ENCODE assay signal across 7 mouse cellular contexts in genomic region chr19:22915868-22916642, GRCm38 (mm10).
DNase-seq lines count a peak whose midpoint lies in the region; ATAC-seq and TF ChIP-seq lines count a peak whose summit lies in the region.

No protein-coding gene starts in this region.

- H3K27ac ChIP-seq in embryonic facial prominence, embryonic 11.5 days (replicated peaks; ENCODE audit: low read depth, low read length) = no peak overlapping the region
- peak overlapping the region; percentile 86 for H3K27ac ChIP-seq in heart, adult 2 months
- peak overlapping the region; percentile 62 for H3K27ac ChIP-seq in kidney, adult 2 months (ENCODE audit: insufficient read depth, low read depth, low read length)
- no peak overlapping the region for H3K27ac ChIP-seq in limb, embryonic 11.5 days (replicated peaks; ENCODE audit: low read depth, low read length)
- peak overlapping the region; percentile 5; the same call in 1 of the 2 replicates for H3K27ac ChIP-seq in midbrain, embryonic 14.5 days (replicated peaks; ENCODE audit: low read depth, low read length)

- no peak for ATAC-seq in embryonic facial prominence, embryonic 11.5 days (replicated peaks; ENCODE audit: insufficient number of reproducible peaks, low FRiP score, low TSS enrichment, low read depth)
- ATAC-seq in limb, embryonic 11.5 days (ENCODE audit: insufficient number of reproducible peaks, low FRiP score, low TSS enrichment, low read depth) = peak; percentile 62
- ATAC-seq in midbrain, embryonic 14.5 days (ENCODE audit: low FRiP score, low TSS enrichment) = peak; percentile 72

- no peaks in the 10 kb centered on the region for H3K79me2 ChIP-seq in heart, adult 2 months (replicated peaks; ENCODE audit: control insufficient read depth, insufficient read depth, low read length)

- H3K9ac ChIP-seq in embryonic facial prominence, embryonic 11.5 days (replicated peaks; ENCODE audit: low read length) = no peak overlapping the region
- H3K9ac ChIP-seq in heart, adult 2 months (ENCODE audit: low read depth, low read length) = peak overlapping the region; percentile 10
- H3K9ac ChIP-seq in limb, embryonic 11.5 days (ENCODE audit: low read length) = no peak overlapping the region
- H3K9ac ChIP-seq in midbrain, embryonic 14.5 days (replicated peaks; ENCODE audit: low read length) = peak overlapping the region; percentile 36; the same call in 1 of the 2 replicates

- H3K4me2 ChIP-seq in embryonic facial prominence, embryonic 11.5 days (ENCODE audit: low read depth, low read length) = peak overlapping the region; percentile 26; the same call in 1 of the 2 replicates
- H3K4me2 ChIP-seq in limb, embryonic 11.5 days (ENCODE audit: low read depth, severe bottlenecking) = peak overlapping the region; percentile 37
- peak overlapping the region; percentile 53 for H3K4me2 ChIP-seq in midbrain, embryonic 14.5 days (ENCODE audit: low read length)

- 26% methylated on average over 16 of the region's 16 CpGs for WGBS in embryonic facial prominence, embryonic 11.5 days
- 5% methylated on average over 16 of the region's 16 CpGs for WGBS in heart, adult 2 months
- 14% methylated on average over 16 of the region's 16 CpGs for WGBS in kidney, adult 2 months
- WGBS in limb, embryonic 11.5 days = 24% methylated on average over 16 of the region's 16 CpGs
- 21% methylated on average over 16 of the region's 16 CpGs for WGBS in midbrain, embryonic 14.5 days

- peak; percentile 97 for TF ChIP-seq CTCF in heart, adult 2 months (IDR thresholded peaks at IDR 0.05)
- peak; percentile 90 for TF ChIP-seq CTCF in kidney, adult 2 months (conservative IDR thresholded peaks at IDR 0.05; ENCODE audit: insufficient read depth, insufficient read length, low read depth, low read length)

- no peaks in the 10 kb centered on the region for H3K36me3 ChIP-seq in embryonic facial prominence, embryonic 11.5 days (replicated peaks; ENCODE audit: control insufficient read depth, insufficient read depth, low read depth, low read length)
- H3K36me3 ChIP-seq in heart, adult 2 months (ENCODE audit: control insufficient read depth, insufficient read depth, low read length) = no peaks in the 10 kb centered on the region
- H3K36me3 ChIP-seq in kidney, adult 2 months (ENCODE audit: control insufficient read depth, insufficient read depth, low read length) = no peaks in the 10 kb centered on the region
- H3K36me3 ChIP-seq in limb, embryonic 11.5 days (ENCODE audit: control insufficient read depth, insufficient read depth, low read length) = no peaks in the 10 kb centered on the region
- no peaks in the 10 kb centered on the region for H3K36me3 ChIP-seq in midbrain, embryonic 14.5 days (ENCODE audit: control insufficient read depth, insufficient read depth, low read length)

- peak; percentile 90 for DNase-seq in adrenal gland, postnatal 14 days
- DNase-seq in embryonic facial prominence, embryonic 11.5 days (ENCODE audit: low spot score) = peak; percentile 91
- DNase-seq in heart, adult 2 months = peak; percentile 84
- DNase-seq in kidney, adult 2 months = peak; percentile 93
- DNase-seq in limb, embryonic 11.5 days (ENCODE audit: low spot score) = peak; percentile 86
- DNase-seq in midbrain, embryonic 14.5 days = peak; percentile 94
- DNase-seq in spleen, adult 18-20 months = peak; percentile 10 to 55

- H3K27me3 ChIP-seq in embryonic facial prominence, embryonic 11.5 days (ENCODE audit: control insufficient read depth, insufficient read depth, low read length) = no peaks in the 10 kb centered on the region
- no peaks in the 10 kb centered on the region for H3K27me3 ChIP-seq in heart, adult 2 months (ENCODE audit: control insufficient read depth, insufficient read depth, low read length)
- no peaks in the 10 kb centered on the region for H3K27me3 ChIP-seq in kidney, adult 2 months (replicated peaks; ENCODE audit: control insufficient read depth, insufficient read depth, low read length)
- no peaks in the 10 kb centered on the region for H3K27me3 ChIP-seq in limb, embryonic 11.5 days (ENCODE audit: control insufficient read depth, insufficient read depth, low read length)
- no peaks in the 10 kb centered on the region for H3K27me3 ChIP-seq in midbrain, embryonic 14.5 days (ENCODE audit: control insufficient read depth, insufficient read depth, low read length)

- H3K4me3 ChIP-seq in embryonic facial prominence, embryonic 11.5 days (ENCODE audit: low read depth, low read length) = no peak overlapping the region
- H3K4me3 ChIP-seq in heart, adult 2 months = peak overlapping the region; percentile 47
- peak overlapping the region; percentile 23; the same call in 1 of the 2 replicates for H3K4me3 ChIP-seq in kidney, adult 2 months (ENCODE audit: insufficient read depth, low read depth, low read length)
- peak overlapping the region; percentile 11; the same call in 1 of the 2 replicates for H3K4me3 ChIP-seq in limb, embryonic 11.5 days (ENCODE audit: low read depth, low read length)
- H3K4me3 ChIP-seq in midbrain, embryonic 14.5 days (replicated peaks; ENCODE audit: low read depth, low read length) = peak overlapping the region; percentile 22

- H3K9me3 ChIP-seq in embryonic facial prominence, embryonic 11.5 days (replicated peaks; ENCODE audit: control insufficient read depth, low read length) = no peaks in the 10 kb centered on the region
- H3K9me3 ChIP-seq in limb, embryonic 11.5 days (ENCODE audit: control insufficient read depth, low read length) = no peaks in the 10 kb centered on the region
- H3K9me3 ChIP-seq in midbrain, embryonic 14.5 days (ENCODE audit: control insufficient read depth, low read length) = no peaks in the 10 kb centered on the region

- TF ChIP-seq POLR2A in heart, adult 2 months (IDR thresholded peaks at IDR 0.05; ENCODE audit: insufficient read depth, low read depth, low read length) = 0 out of 2 replicates have a peak, but pooled peaks have one; percentile 23
- TF ChIP-seq POLR2A in kidney, adult 2 months (IDR thresholded peaks at IDR 0.05; ENCODE audit: low read depth, low read length) = no peak

- intact Hi-C loops in heart, adult 2 months (cut with DNase I) = loop anchor here (1.0 to 10.0 kb wide), 6 partner anchors 14 to 609 kb away; no protein-coding TSS in a partner anchor

- H3K4me1 ChIP-seq in embryonic facial prominence, embryonic 11.5 days (ENCODE audit: control insufficient read depth, insufficient read depth, low read length) = no peaks in the 10 kb centered on the region
- H3K4me1 ChIP-seq in heart, adult 2 months (ENCODE audit: control insufficient read depth, insufficient read depth, low read length) = peaks cover 7% of the 10 kb centered on the region
- H3K4me1 ChIP-seq in kidney, adult 2 months (ENCODE audit: control insufficient read depth, insufficient read depth, low read length) = peaks cover 3% of the 10 kb centered on the region; the same call in 1 of the 2 replicates
- H3K4me1 ChIP-seq in limb, embryonic 11.5 days (ENCODE audit: control insufficient read depth, insufficient read depth, low read length) = no peaks in the 10 kb centered on the region
- H3K4me1 ChIP-seq in midbrain, embryonic 14.5 days (ENCODE audit: control insufficient read depth, insufficient read depth, low read length) = peaks cover 3% of the 10 kb centered on the region; the same call in 1 of the 2 replicates

- TF ChIP-seq EP300 in heart, adult 2 months (IDR thresholded peaks at IDR 0.05; ENCODE audit: insufficient read depth, low read depth, low read length) = peak; percentile 94

Comparison
In these comparisons a context has a peak if more than half of its experiments do, and no peak if none do; other contexts are left out.
1. DNase-seq: peak in every context shown above with its lines; median percentile 94 in midbrain, embryonic 14.5 days; 93 in kidney, adult 2 months; 91 in embryonic facial prominence, embryonic 11.5 days; 90 in adrenal gland, postnatal 14 days; 86 in limb, embryonic 11.5 days; 84 in heart, adult 2 months; 32 in spleen, adult 18-20 months.
2. H3K27ac ChIP-seq: peak in heart, adult 2 months (single experiment), kidney, adult 2 months (single experiment) and midbrain, embryonic 14.5 days (single experiment); none in embryonic facial prominence, embryonic 11.5 days (single experiment) and limb, embryonic 11.5 days (single experiment).
3. H3K9ac ChIP-seq: peak in heart, adult 2 months (single experiment) and midbrain, embryonic 14.5 days (single experiment); none in embryonic facial prominence, embryonic 11.5 days (single experiment) and limb, embryonic 11.5 days (single experiment).
4. Peak in every context shown above with its lines, with median percentiles within 50 percentile points of each other: H3K4me2 ChIP-seq.